Mouse (Mus musculus): Measurements from ENCODE around the gene Ccdc51. TPM values are rescaled to one million over a fixed set of nuclear protein-coding genes. Genes with fewer than 3 reads are reported as not detected.

The Ccdc51 gene
- polyA plus RNA-seq, 1 experiment from 2014 or later = 13.5 TPM

DNA sequence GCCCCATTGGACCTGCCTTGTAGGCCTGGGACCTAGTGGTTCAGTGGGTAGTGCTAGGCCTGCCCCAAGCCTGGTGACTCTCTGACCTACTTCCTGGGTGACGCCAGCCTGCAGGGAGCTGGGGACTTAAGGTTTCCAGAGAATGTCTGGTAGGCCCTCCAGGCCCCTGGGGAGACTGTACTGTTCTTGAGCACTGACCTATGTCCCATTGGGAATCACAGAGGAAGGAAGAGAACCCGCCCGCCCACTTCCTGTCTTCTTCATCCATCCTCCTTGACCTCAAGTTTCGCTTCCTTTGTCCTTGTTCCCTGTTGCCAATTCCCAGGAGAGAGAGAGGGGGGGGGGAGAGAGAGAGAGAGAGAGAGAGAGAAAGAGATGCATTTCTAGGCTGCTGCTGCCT is 35.8 kb downstream of the Ccdc51 start:
- peaks cover 63% of the 10 kb centered on the region for H3K36me3 ChIP-seq (ENCODE audit: control insufficient read depth, insufficient read depth, low read length)
- WGBS = 83% methylated on average over 4 of the region's 4 CpGs
- H3K4me3 ChIP-seq (ENCODE audit: low read length) = no peak overlapping the region
- 0 out of 2 replicates have a peak, but pooled peaks cover 6% of the 10 kb centered on the region for H3K4me1 ChIP-seq (ENCODE audit: control insufficient read depth, insufficient read depth, low read length)
- H3K9ac ChIP-seq (ENCODE audit: low read depth, low read length) = no peak overlapping the region
- no peaks in the 10 kb centered on the region for H3K27me3 ChIP-seq (ENCODE audit: control insufficient read depth, insufficient read depth, low read length)
- no peaks in the 10 kb centered on the region for H3K9me3 ChIP-seq (ENCODE audit: control insufficient read depth, low read length)
- no peak for ATAC-seq (ENCODE audit: low FRiP score, low TSS enrichment)
- H3K4me2 ChIP-seq (replicated peaks; ENCODE audit: low read depth, low read length) = no peak overlapping the region
- no peak overlapping the region for H3K27ac ChIP-seq (ENCODE audit: low read depth, low read length)

DNA sequence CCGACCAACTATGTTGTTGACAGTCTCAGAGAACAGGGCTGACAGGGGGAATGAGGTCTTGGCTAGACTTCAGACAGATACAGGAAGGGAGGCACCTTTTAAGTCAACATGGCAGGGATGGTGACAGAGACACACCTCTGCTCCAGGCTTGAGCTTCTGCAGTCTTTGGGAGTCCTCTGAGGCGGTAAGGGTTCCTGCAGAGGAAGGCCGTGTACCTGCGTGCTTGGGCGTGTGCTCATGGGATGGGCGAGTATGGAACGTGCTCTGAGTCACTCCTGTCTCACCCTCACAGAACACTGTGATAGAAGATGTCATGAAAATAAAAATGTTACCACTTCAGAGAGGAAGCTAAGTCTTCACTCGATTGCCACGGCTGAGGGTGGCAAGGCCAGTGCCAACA is 37.3 kb downstream of the Ccdc51 start:
- Histone ChIP-seq H3K4me1 (ENCODE audit: control insufficient read depth, insufficient read depth, low read length) (0 out of 2 replicates have a peak, but pooled peaks cover 7% of the 10 kb centered on the region), H3K9ac (ENCODE audit: low read depth, low read length) (no peak overlapping the region), H3K4me3 (ENCODE audit: low read length) (no peak overlapping the region), H3K27me3 (ENCODE audit: control insufficient read depth, insufficient read depth, low read length) (no peaks in the 10 kb centered on the region), H3K4me2 (replicated peaks; ENCODE audit: low read depth, low read length) (no peak overlapping the region), H3K36me3 (ENCODE audit: control insufficient read depth, insufficient read depth, low read length) (peaks cover 48% of the 10 kb centered on the region), H3K27ac (ENCODE audit: low read depth, low read length) (no peak overlapping the region), H3K9me3 (ENCODE audit: control insufficient read depth, low read length) (no peaks in the 10 kb centered on the region)
- 90% methylated on average over 9 of the region's 9 CpGs for whole genome bisulfite sequencing
- no peak for ATAC-seq (ENCODE audit: low FRiP score, low TSS enrichment)

DNA sequence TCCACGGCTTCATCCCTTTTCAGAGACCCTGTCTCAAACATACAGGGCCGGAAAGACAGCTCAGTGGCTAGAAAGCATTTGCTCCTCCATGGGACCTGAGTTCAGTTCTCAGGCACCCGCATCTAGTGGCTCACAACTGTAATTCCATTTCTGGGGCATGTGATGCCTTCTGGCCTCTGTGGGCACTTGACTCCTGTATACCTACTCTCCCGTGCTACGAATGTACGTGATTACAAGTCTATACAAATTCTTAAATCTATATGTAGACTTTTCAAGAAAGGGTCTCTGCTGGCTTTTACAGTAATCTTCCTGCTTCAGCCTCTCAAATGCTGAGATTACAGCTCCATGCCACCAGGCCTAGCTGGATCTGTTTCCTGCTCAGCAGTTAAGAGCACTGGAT is 38.7 kb downstream of the Ccdc51 start:
- H3K4me1 ChIP-seq (ENCODE audit: control insufficient read depth, insufficient read depth, low read length) = 0 out of 2 replicates have a peak, but pooled peaks cover 7% of the 10 kb centered on the region
- H3K9ac ChIP-seq (ENCODE audit: low read depth, low read length) = no peak overlapping the region
- 90% methylated on average over 6 of the region's 6 CpGs for WGBS
- no peak overlapping the region for H3K27ac ChIP-seq (ENCODE audit: low read depth, low read length)
- ATAC-seq (ENCODE audit: low FRiP score, low TSS enrichment) = no peak
- H3K27me3 ChIP-seq (ENCODE audit: control insufficient read depth, insufficient read depth, low read length) = no peaks in the 10 kb centered on the region
- no peak overlapping the region for H3K4me2 ChIP-seq (replicated peaks; ENCODE audit: low read depth, low read length)
- no peaks in the 10 kb centered on the region for H3K9me3 ChIP-seq (ENCODE audit: control insufficient read depth, low read length)
- no peak overlapping the region for H3K4me3 ChIP-seq (ENCODE audit: low read length)
- peaks cover 34% of the 10 kb centered on the region for H3K36me3 ChIP-seq (ENCODE audit: control insufficient read depth, insufficient read depth, low read length)

DNA sequence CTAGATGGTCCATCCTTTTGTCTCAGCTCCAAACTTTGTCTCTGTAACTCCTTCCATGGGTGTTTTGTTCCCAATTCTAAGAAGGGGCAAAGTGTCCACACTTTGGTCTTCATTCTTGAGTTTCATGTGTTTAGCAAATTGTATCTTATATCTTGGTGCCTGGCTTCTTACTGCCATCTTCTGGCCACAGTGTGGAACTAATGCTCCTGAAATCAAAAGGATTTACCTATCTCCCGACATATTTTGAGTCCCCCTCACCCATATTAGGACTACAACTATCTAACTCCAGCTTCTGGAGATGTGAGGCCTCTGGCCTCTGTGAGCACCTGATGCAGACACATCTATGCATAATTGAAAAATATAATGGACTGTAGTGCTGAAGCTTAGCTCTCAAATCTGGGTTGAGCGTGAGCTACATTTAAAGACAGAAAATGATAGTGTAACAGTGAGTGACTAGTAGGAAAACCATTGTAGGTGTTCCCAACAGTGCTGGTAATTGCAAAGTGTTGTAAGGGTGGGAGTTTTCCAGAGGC is 40.3 kb downstream of the Ccdc51 start:
- 44% methylated on average over 2 of the region's 2 CpGs for WGBS
- Histone ChIP-seq H3K36me3 (ENCODE audit: control insufficient read depth, insufficient read depth, low read length) (peaks cover 20% of the 10 kb centered on the region), H3K4me3 (ENCODE audit: low read length) (no peak overlapping the region), H3K4me1 (ENCODE audit: control insufficient read depth, insufficient read depth, low read length) (0 out of 2 replicates have a peak, but pooled peaks cover 7% of the 10 kb centered on the region), H3K9me3 (ENCODE audit: control insufficient read depth, low read length) (no peaks in the 10 kb centered on the region), H3K27ac (ENCODE audit: low read depth, low read length) (no peak overlapping the region), H3K9ac (ENCODE audit: low read depth, low read length) (no peak overlapping the region), H3K27me3 (ENCODE audit: control insufficient read depth, insufficient read depth, low read length) (no peaks in the 10 kb centered on the region), H3K4me2 (replicated peaks; ENCODE audit: low read depth, low read length) (no peak overlapping the region)
- no peak for ATAC-seq (ENCODE audit: low FRiP score, low TSS enrichment)

DNA sequence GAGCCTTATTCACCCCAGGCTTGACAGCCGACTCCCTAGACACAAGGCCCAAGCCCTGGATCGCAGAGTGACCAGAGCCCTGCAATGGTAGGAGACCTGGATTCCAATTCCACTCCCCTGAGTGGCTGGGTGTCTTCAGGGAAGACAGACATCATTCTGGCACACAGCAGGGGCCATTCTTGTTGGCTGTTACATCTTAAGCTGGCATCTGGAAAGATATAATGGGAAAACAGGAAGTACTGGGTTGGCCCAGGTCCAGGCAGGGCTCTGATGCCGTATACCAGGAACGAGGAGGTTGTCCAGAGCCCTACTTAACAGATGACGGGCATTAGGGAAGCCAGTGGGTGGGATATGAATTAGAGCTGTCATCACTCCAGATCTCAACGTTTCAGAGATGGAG is 41.0 kb downstream of the Ccdc51 start:
- ATAC-seq (ENCODE audit: low FRiP score, low TSS enrichment) = no peak
- 57% methylated on average over 6 of the region's 6 CpGs for WGBS
- Histone ChIP-seq H3K36me3 (ENCODE audit: control insufficient read depth, insufficient read depth, low read length) (peaks cover 13% of the 10 kb centered on the region), H3K4me1 (ENCODE audit: control insufficient read depth, insufficient read depth, low read length) (0 out of 2 replicates have a peak, but pooled peaks cover 7% of the 10 kb centered on the region), H3K4me3 (ENCODE audit: low read length) (no peak overlapping the region), H3K4me2 (replicated peaks; ENCODE audit: low read depth, low read length) (no peak overlapping the region), H3K9me3 (ENCODE audit: control insufficient read depth, low read length) (no peaks in the 10 kb centered on the region), H3K9ac (ENCODE audit: low read depth, low read length) (no peak overlapping the region), H3K27me3 (ENCODE audit: control insufficient read depth, insufficient read depth, low read length) (no peaks in the 10 kb centered on the region), H3K27ac (ENCODE audit: low read depth, low read length) (no peak overlapping the region)

DNA sequence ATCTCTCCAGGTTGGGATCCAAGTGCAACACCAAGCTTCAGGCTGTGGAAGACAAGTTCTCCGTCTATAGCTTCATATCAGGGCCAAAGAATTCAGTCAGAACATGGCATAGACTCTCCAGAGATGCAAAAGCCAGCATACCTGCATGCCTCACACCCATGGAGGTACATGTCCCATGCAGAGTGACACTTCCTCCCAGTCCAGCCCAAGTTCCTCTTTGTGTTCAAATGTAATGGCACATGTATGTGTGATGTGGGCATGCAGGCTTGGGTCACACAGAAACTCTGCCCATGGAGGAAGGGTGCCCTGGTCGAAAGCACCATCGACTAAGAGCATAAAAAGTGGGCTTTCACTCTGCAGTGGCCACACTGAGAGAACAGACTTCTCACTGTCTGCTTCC is 41.9 kb downstream of the Ccdc51 start:
- no peak overlapping the region for H3K4me3 ChIP-seq (ENCODE audit: low read length)
- ATAC-seq (ENCODE audit: low FRiP score, low TSS enrichment) = no peak
- 84% methylated on average over 3 of the region's 3 CpGs for WGBS
- H3K9ac ChIP-seq (ENCODE audit: low read depth, low read length) = no peak overlapping the region
- H3K4me1 ChIP-seq (ENCODE audit: control insufficient read depth, insufficient read depth, low read length) = 0 out of 2 replicates have a peak, but pooled peaks cover 7% of the 10 kb centered on the region
- H3K27ac ChIP-seq (ENCODE audit: low read depth, low read length) = no peak overlapping the region
- no peaks in the 10 kb centered on the region for H3K27me3 ChIP-seq (ENCODE audit: control insufficient read depth, insufficient read depth, low read length)
- no peak overlapping the region for H3K4me2 ChIP-seq (replicated peaks; ENCODE audit: low read depth, low read length)
- H3K36me3 ChIP-seq (ENCODE audit: control insufficient read depth, insufficient read depth, low read length) = peaks cover 4% of the 10 kb centered on the region
- no peaks in the 10 kb centered on the region for H3K9me3 ChIP-seq (ENCODE audit: control insufficient read depth, low read length)

DNA sequence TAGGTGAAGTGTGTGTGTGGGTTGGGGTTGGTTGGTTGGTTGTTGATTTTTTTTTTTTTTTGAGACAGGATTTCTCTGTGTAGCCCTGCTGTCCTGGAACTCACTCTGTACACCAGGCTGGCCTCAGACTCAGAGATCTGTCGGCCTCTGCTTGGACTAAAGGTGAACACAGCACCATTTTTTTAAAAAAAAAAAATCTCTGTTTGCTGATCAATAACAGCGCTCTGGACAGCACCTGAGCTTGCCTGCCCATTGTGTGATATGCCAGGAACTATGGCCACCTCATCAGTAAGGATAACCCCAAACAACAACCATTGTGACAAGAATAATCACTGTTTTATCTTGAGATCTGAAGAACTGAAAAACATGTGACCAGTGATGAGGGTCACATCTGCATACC is 42.8 kb downstream of the Ccdc51 start:
- no peaks in the 10 kb centered on the region for H3K27me3 ChIP-seq (ENCODE audit: control insufficient read depth, insufficient read depth, low read length)
- 0 out of 2 replicates have a peak, but pooled peaks cover 7% of the 10 kb centered on the region for H3K4me1 ChIP-seq (ENCODE audit: control insufficient read depth, insufficient read depth, low read length)
- H3K4me3 ChIP-seq (ENCODE audit: low read length) = no peak overlapping the region
- no peak overlapping the region for H3K9ac ChIP-seq (ENCODE audit: low read depth, low read length)
- no peaks in the 10 kb centered on the region for H3K9me3 ChIP-seq (ENCODE audit: control insufficient read depth, low read length)
- H3K4me2 ChIP-seq (replicated peaks; ENCODE audit: low read depth, low read length) = no peak overlapping the region
- 83% methylated on average over 2 of the region's 2 CpGs for WGBS
- no peak overlapping the region for H3K27ac ChIP-seq (ENCODE audit: low read depth, low read length)
- no peak for ATAC-seq (ENCODE audit: low FRiP score, low TSS enrichment)
- H3K36me3 ChIP-seq (ENCODE audit: control insufficient read depth, insufficient read depth, low read length) = no peaks in the 10 kb centered on the region

DNA sequence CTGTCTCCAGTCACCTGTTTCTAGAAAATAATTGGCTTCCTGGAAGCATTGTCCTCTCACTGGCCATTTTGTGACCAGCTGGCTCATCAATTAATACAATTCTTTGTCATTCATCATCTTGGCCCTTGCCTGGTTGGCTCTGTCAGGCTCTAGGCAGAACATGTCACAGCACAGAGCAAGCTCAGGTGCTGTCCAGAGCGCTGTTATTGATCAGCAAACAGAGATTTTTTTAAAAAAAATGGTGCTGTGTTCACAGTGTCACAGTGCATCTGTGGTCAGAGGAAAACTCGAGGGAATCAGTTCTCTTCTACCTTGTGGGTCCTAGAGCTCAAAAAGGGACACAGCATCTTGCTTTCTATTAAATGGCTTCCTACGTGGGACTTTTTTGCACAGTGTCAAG is 43.2 kb downstream of the Ccdc51 start:
- 0 out of 2 replicates have a peak, but pooled peaks cover 7% of the 10 kb centered on the region for H3K4me1 ChIP-seq (ENCODE audit: control insufficient read depth, insufficient read depth, low read length)
- no peaks in the 10 kb centered on the region for H3K36me3 ChIP-seq (ENCODE audit: control insufficient read depth, insufficient read depth, low read length)
- 69% methylated on average over 3 of the region's 3 CpGs for WGBS
- no peaks in the 10 kb centered on the region for H3K27me3 ChIP-seq (ENCODE audit: control insufficient read depth, insufficient read depth, low read length)
- no peak for ATAC-seq (ENCODE audit: low FRiP score, low TSS enrichment)
- H3K9me3 ChIP-seq (ENCODE audit: control insufficient read depth, low read length) = no peaks in the 10 kb centered on the region
- H3K4me2 ChIP-seq (replicated peaks; ENCODE audit: low read depth, low read length) = no peak overlapping the region
- H3K27ac ChIP-seq (ENCODE audit: low read depth, low read length) = no peak overlapping the region
- no peak overlapping the region for H3K4me3 ChIP-seq (ENCODE audit: low read length)
- no peak overlapping the region for H3K9ac ChIP-seq (ENCODE audit: low read depth, low read length)

DNA sequence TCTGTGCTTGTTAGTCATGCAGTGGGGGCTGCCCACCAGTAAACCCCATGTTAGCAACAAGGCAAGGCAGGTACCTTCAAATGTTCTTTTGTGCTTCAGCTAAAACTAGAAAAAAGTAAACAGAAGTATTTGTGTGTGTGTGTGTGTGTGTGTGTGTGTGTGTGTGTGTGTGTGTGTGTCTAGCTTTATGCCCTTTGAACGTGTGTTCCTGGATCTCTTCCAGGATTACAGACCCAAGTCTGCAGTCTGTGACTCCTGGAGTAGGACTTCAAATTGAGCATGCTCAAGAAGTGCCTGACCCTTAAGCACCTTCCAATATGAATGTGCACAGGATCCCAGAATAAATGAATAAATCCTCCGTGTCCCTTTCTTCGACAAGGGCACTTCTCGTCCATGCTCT is 44.8 kb downstream of the Ccdc51 start:
- no peaks in the 10 kb centered on the region for H3K36me3 ChIP-seq (ENCODE audit: control insufficient read depth, insufficient read depth, low read length)
- H3K27ac ChIP-seq (ENCODE audit: low read depth, low read length) = no peak overlapping the region
- no peaks in the 10 kb centered on the region for H3K9me3 ChIP-seq (ENCODE audit: control insufficient read depth, low read length)
- WGBS = 82% methylated on average over 4 of the region's 4 CpGs
- H3K9ac ChIP-seq (ENCODE audit: low read depth, low read length) = no peak overlapping the region
- no peak overlapping the region for H3K4me3 ChIP-seq (ENCODE audit: low read length)
- ATAC-seq (ENCODE audit: low FRiP score, low TSS enrichment) = no peak
- no peaks in the 10 kb centered on the region for H3K27me3 ChIP-seq (ENCODE audit: control insufficient read depth, insufficient read depth, low read length)
- no peak overlapping the region for H3K4me2 ChIP-seq (replicated peaks; ENCODE audit: low read depth, low read length)
- 0 out of 2 replicates have a peak, but pooled peaks cover 4% of the 10 kb centered on the region for H3K4me1 ChIP-seq (ENCODE audit: control insufficient read depth, insufficient read depth, low read length)
